Mouse (Mus musculus): ENCODE data around the gene Bin2. TPM values are rescaled to one million over a fixed set of nuclear protein-coding genes. Genes with fewer than 3 reads are reported as not detected.

Gene Bin2
- 2.1 and 3.7 TPM in 2 replicates for polyA plus RNA-seq (2014; fragmentation: Nextera tagmentation; extraction: Ambion mirVana)

GRCm38 (mm10) chr15:100669337-100669736, at the start of gene Bin2:
Gene Bin2, minus strand, starts transcription at chr15:100669553.
- no peaks in the 10 kb centered on the region; the same call in 1 of the 2 replicates for H3K4me1 ChIP-seq (ENCODE audit: control insufficient read depth, insufficient read depth, low read length)

DNA sequence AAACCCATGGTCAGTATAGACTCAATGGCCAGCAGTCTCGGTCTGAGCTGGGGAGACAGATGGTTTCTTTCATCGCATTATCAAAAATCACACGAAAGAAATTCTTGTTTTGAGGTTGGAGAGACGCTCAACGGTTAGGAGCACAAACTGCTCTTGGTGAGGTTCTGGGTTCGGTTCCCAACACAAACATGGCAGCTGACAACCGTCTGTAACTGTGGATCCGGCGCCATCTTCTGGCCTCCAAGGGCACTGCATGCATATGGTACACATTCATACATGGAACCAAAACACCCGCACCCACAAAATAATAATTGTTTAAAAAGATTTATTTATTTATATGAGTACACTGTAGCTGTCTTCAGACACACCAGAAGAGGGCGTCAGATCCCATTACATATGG, 49.2 kb upstream of the Bin2 start:
- Histone ChIP-seq H3K9ac (replicated peaks; ENCODE audit: low read length) (no peak overlapping the region), H3K27me3 (ENCODE audit: control insufficient read depth, insufficient read depth, low read length) (no peaks in the 10 kb centered on the region), H3K36me3 (replicated peaks; ENCODE audit: control insufficient read depth, insufficient read depth, low read depth, low read length) (no peaks in the 10 kb centered on the region), H3K4me1 (ENCODE audit: control insufficient read depth, insufficient read depth, low read length) (no peaks in the 10 kb centered on the region), H3K4me3 (ENCODE audit: low read depth, low read length) (no peak overlapping the region), H3K27ac (replicated peaks; ENCODE audit: low read depth, low read length) (no peak overlapping the region), H3K4me2 (ENCODE audit: low read depth, low read length) (no peak overlapping the region), H3K9me3 (replicated peaks; ENCODE audit: control insufficient read depth, low read length) (no peaks in the 10 kb centered on the region)
- WGBS: 80% methylated on average over 11 of the region's 11 CpGs
- DNase-seq (ENCODE audit: low spot score) (no peak), ATAC-seq (replicated peaks; ENCODE audit: insufficient number of reproducible peaks, low FRiP score, low TSS enrichment, low read depth) (no peak)

More at GRCm38 (mm10) chr15:100669337-100669736, at the start of gene Bin2:
- Histone ChIP-seq H3K27me3 (ENCODE audit: control insufficient read depth, insufficient read depth, low read length) (no peaks in the 10 kb centered on the region), H3K4me3 (ENCODE audit: low read depth, low read length) (no peak within 1 kb of the TSS), H3K27ac (replicated peaks; ENCODE audit: low read depth, low read length) (no peak within 1 kb of the TSS), H3K36me3 (replicated peaks; ENCODE audit: control insufficient read depth, insufficient read depth, low read depth, low read length) (no peaks in the 10 kb centered on the region), H3K4me2 (ENCODE audit: low read depth, low read length) (no peak within 1 kb of the TSS), H3K9me3 (replicated peaks; ENCODE audit: control insufficient read depth, low read length) (no peaks in the 10 kb centered on the region), H3K9ac (replicated peaks; ENCODE audit: low read length) (no peak within 1 kb of the TSS)
- no peak for DNase-seq (ENCODE audit: low spot score)
- ATAC-seq (replicated peaks; ENCODE audit: insufficient number of reproducible peaks, low FRiP score, low TSS enrichment, low read depth): no peak
- 89% methylated on average over 20 of the region's 20 CpGs for WGBS

- H3K4me2 ChIP-seq (ENCODE audit: low read depth, low read length): no peak overlapping the region
- DNase-seq (ENCODE audit: low spot score): no peak
- H3K36me3 ChIP-seq (replicated peaks; ENCODE audit: control insufficient read depth, insufficient read depth, low read depth, low read length): no peaks in the 10 kb centered on the region
- H3K27ac ChIP-seq (replicated peaks; ENCODE audit: low read depth, low read length): no peak overlapping the region
- H3K4me1 ChIP-seq (ENCODE audit: control insufficient read depth, insufficient read depth, low read length): no peaks in the 10 kb centered on the region
- H3K4me3 ChIP-seq (ENCODE audit: low read depth, low read length): no peak overlapping the region
- no peak overlapping the region for H3K9ac ChIP-seq (replicated peaks; ENCODE audit: low read length)
- WGBS: 79% methylated on average over 6 of the region's 6 CpGs
- no peaks in the 10 kb centered on the region for H3K27me3 ChIP-seq (ENCODE audit: control insufficient read depth, insufficient read depth, low read length)
- H3K9me3 ChIP-seq (replicated peaks; ENCODE audit: control insufficient read depth, low read length): no peaks in the 10 kb centered on the region
- no peak for ATAC-seq (replicated peaks; ENCODE audit: insufficient number of reproducible peaks, low FRiP score, low TSS enrichment, low read depth)
These were observed 48.6 kb upstream of the Bin2 start for GRCm38 (mm10) chr15:100717933-100718332.

- no peak overlapping the region for H3K4me2 ChIP-seq (ENCODE audit: low read depth, low read length)
- H3K27me3 ChIP-seq (ENCODE audit: control insufficient read depth, insufficient read depth, low read length): no peaks in the 10 kb centered on the region
- H3K4me1 ChIP-seq (ENCODE audit: control insufficient read depth, insufficient read depth, low read length): no peaks in the 10 kb centered on the region
- H3K4me3 ChIP-seq (ENCODE audit: low read depth, low read length): no peak overlapping the region
- H3K9me3 ChIP-seq (replicated peaks; ENCODE audit: control insufficient read depth, low read length): no peaks in the 10 kb centered on the region
- no peak for ATAC-seq (replicated peaks; ENCODE audit: insufficient number of reproducible peaks, low FRiP score, low TSS enrichment, low read depth)
- no peaks in the 10 kb centered on the region for H3K36me3 ChIP-seq (replicated peaks; ENCODE audit: control insufficient read depth, insufficient read depth, low read depth, low read length)
- no peak overlapping the region for H3K9ac ChIP-seq (replicated peaks; ENCODE audit: low read length)
- 67% methylated on average over 9 of the region's 9 CpGs for WGBS
- no peak overlapping the region for H3K27ac ChIP-seq (replicated peaks; ENCODE audit: low read depth, low read length)
- no peak for DNase-seq (ENCODE audit: low spot score)
These were observed 46.1 kb upstream of the Bin2 start for GRCm38 (mm10) chr15:100715399-100715993.

- WGBS: 89% methylated on average over 8 of the region's 8 CpGs
- no peak overlapping the region for H3K9ac ChIP-seq (replicated peaks; ENCODE audit: low read length)
These were observed 45.1 kb upstream of the Bin2 start for GRCm38 (mm10) chr15:100714470-100714869.

DNA sequence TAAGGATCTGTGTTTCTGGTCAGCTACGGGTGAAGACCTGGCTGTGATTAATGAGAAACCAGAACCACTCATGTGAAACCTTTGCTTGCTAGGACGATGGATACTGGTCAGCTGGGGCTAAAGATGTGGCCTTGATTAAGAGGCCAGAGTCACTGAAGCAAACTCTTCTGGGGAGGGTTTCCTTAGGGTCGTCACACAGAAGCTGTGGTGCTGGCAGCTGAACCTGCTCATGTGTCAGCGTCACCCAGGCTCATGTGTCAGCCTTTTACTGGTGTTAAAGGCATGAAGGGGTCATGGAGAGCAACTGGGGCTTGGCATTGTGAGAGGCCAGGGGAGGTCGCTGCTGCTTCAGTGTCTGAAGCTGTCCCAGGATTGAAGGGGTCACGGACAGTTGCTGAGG, 41.5 kb upstream of the Bin2 start:
- DNase-seq (ENCODE audit: low spot score): no peak
- Histone ChIP-seq H3K9me3 (replicated peaks; ENCODE audit: control insufficient read depth, low read length) (no peaks in the 10 kb centered on the region), H3K27me3 (ENCODE audit: control insufficient read depth, insufficient read depth, low read length) (no peaks in the 10 kb centered on the region), H3K4me2 (ENCODE audit: low read depth, low read length) (no peak overlapping the region), H3K36me3 (replicated peaks; ENCODE audit: control insufficient read depth, insufficient read depth, low read depth, low read length) (no peaks in the 10 kb centered on the region), H3K27ac (replicated peaks; ENCODE audit: low read depth, low read length) (no peak overlapping the region), H3K4me1 (ENCODE audit: control insufficient read depth, insufficient read depth, low read length) (no peaks in the 10 kb centered on the region), H3K9ac (replicated peaks; ENCODE audit: low read length) (no peak overlapping the region), H3K4me3 (ENCODE audit: low read depth, low read length) (no peak overlapping the region)
- no peak for ATAC-seq (replicated peaks; ENCODE audit: insufficient number of reproducible peaks, low FRiP score, low TSS enrichment, low read depth)
- 60% methylated on average over 6 of the region's 6 CpGs for WGBS

More at GRCm38 (mm10) chr15:100714470-100714869, 45.1 kb upstream of the Bin2 start:
- Histone ChIP-seq H3K9me3 (replicated peaks; ENCODE audit: control insufficient read depth, low read length) (no peaks in the 10 kb centered on the region), H3K27ac (replicated peaks; ENCODE audit: low read depth, low read length) (no peak overlapping the region), H3K27me3 (ENCODE audit: control insufficient read depth, insufficient read depth, low read length) (no peaks in the 10 kb centered on the region), H3K4me3 (ENCODE audit: low read depth, low read length) (no peak overlapping the region), H3K4me2 (ENCODE audit: low read depth, low read length) (no peak overlapping the region), H3K4me1 (ENCODE audit: control insufficient read depth, insufficient read depth, low read length) (no peaks in the 10 kb centered on the region), H3K36me3 (replicated peaks; ENCODE audit: control insufficient read depth, insufficient read depth, low read depth, low read length) (no peaks in the 10 kb centered on the region)
- ATAC-seq (replicated peaks; ENCODE audit: insufficient number of reproducible peaks, low FRiP score, low TSS enrichment, low read depth) (no peak), DNase-seq (ENCODE audit: low spot score) (no peak)

DNA sequence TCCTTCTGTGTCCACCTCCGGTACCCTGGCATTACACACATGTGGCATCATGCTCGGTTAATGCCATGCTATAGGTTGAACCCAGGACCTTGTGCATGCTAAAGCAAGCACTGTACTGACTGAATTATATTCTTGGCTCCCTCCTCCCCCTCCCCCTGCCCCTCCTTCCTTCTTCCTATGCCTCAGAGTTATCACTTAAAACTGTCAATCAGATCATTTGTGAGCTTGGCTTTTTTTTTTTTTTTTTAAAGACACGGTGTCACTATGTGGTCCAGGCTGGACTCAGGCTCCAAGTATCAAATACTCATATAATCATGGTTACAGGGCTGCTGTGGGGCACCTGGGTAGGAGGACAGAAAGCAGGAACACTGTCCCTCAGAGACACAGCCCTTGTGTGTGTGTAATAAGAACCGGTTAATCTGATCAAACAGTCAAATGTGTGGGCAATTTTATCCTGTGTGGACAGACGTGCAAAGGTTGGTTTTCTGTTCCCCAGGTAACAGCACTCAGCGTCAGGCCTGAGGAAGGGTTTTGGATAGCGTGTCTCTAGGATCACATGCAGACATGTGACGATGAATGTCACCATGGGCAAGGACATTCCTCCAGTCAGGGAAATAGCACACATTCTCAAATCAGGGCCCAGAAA, 39.2 kb upstream of the Bin2 start:
- no peak for DNase-seq (ENCODE audit: low spot score)
- Histone ChIP-seq H3K36me3 (replicated peaks; ENCODE audit: control insufficient read depth, insufficient read depth, low read depth, low read length) (no peaks in the 10 kb centered on the region), H3K9ac (replicated peaks; ENCODE audit: low read length) (no peak overlapping the region), H3K27me3 (ENCODE audit: control insufficient read depth, insufficient read depth, low read length) (peaks cover 2% of the 10 kb centered on the region; the same call in 1 of the 2 replicates), H3K9me3 (replicated peaks; ENCODE audit: control insufficient read depth, low read length) (no peaks in the 10 kb centered on the region), H3K4me2 (ENCODE audit: low read depth, low read length) (no peak overlapping the region), H3K4me3 (ENCODE audit: low read depth, low read length) (no peak overlapping the region), H3K27ac (replicated peaks; ENCODE audit: low read depth, low read length) (no peak overlapping the region), H3K4me1 (ENCODE audit: control insufficient read depth, insufficient read depth, low read length) (no peaks in the 10 kb centered on the region; the same call in 1 of the 2 replicates)
- ATAC-seq (replicated peaks; ENCODE audit: insufficient number of reproducible peaks, low FRiP score, low TSS enrichment, low read depth): no peak
- 74% methylated on average over 8 of the region's 8 CpGs for WGBS

DNA sequence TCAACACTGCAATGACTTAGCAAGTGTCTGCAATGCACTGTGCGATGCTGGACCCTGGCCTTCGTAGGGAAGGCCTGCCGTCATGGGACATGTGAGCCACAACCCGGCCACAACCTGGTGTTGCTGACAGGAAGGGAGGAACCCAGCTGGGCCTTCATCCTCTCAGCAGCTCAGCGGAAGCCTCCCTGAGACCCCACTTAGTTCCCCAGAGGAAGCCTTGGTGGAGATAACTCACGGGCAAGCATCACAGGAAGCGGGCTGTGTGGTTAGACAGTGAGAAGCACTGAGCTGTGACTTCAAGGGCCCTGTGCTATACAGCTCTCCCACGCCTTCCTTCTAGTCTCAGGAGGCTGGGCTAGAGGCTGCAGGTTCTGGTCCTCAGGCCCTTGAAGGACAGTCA, 36.9 kb upstream of the Bin2 start:
- Histone ChIP-seq H3K27me3 (ENCODE audit: control insufficient read depth, insufficient read depth, low read length) (peaks cover 4% of the 10 kb centered on the region; the same call in 1 of the 2 replicates), H3K9me3 (replicated peaks; ENCODE audit: control insufficient read depth, low read length) (no peaks in the 10 kb centered on the region), H3K4me3 (ENCODE audit: low read depth, low read length) (no peak overlapping the region), H3K36me3 (replicated peaks; ENCODE audit: control insufficient read depth, insufficient read depth, low read depth, low read length) (no peaks in the 10 kb centered on the region), H3K4me2 (ENCODE audit: low read depth, low read length) (no peak overlapping the region), H3K4me1 (ENCODE audit: control insufficient read depth, insufficient read depth, low read length) (no peaks in the 10 kb centered on the region; the same call in 1 of the 2 replicates), H3K27ac (replicated peaks; ENCODE audit: low read depth, low read length) (no peak overlapping the region), H3K9ac (replicated peaks; ENCODE audit: low read length) (no peak overlapping the region)
- no peak for DNase-seq (ENCODE audit: low spot score)
- 66% methylated on average over 8 of the region's 8 CpGs for WGBS
- no peak for ATAC-seq (replicated peaks; ENCODE audit: insufficient number of reproducible peaks, low FRiP score, low TSS enrichment, low read depth)

Data from embryonic facial prominence, embryonic 11.5 days (tissue).